Mouse (Mus musculus): Measurements from ENCODE around the gene Amdhd2.

- no peak for TF ChIP-seq CTCF (IDR thresholded peaks at IDR 0.05; ENCODE audit: low read depth)
- no peak for TF ChIP-seq EP300 (IDR thresholded peaks at IDR 0.05; ENCODE audit: low read depth)
Measured at GRCm38 (mm10) chr17:24213186-24213585, 49.6 kb upstream of the Amdhd2 start.

Measured in liver, postnatal 0 days (tissue).